Mouse (Mus musculus) limb, embryonic 14.5 days (tissue): ENCODE data around the gene Ttll13. TPM values are rescaled to one million over a fixed set of nuclear protein-coding genes. Genes with fewer than 3 reads are reported as not detected.

Source experiments
- ATAC-seq: fragments of 200-750 bp; cut with Nextera tagmentation; 2 replicates; pipeline ENCODE4 v1.8.0; 2017; ENCODE audit warnings: low read depth, moderate number of reproducible peaks, moderate TSS enrichment; ENCODE audit not compliant: low FRiP score
- DNase-seq: peaks from one replicate; pipeline ENCODE4 v3.0.0-alpha.2; 2015; ENCODE audit warnings: low spot score
- H3K27ac ChIP-seq: fragments of 300-500 bp; sonication (generic); replicated peaks from 2 replicates; pipeline ENCODE4 v1.5.1; 2014; ENCODE audit warnings: low read depth, mild to moderate bottlenecking, low read length, moderate library complexity, mixed read lengths
- H3K27me3 ChIP-seq: fragments of 300-500 bp; sonication (generic); 2 replicates; pipeline ENCODE4 v1.6.1; 2014; ENCODE audit warnings: low read length, mixed read lengths; ENCODE audit not compliant: control insufficient read depth, insufficient read depth
- H3K36me3 ChIP-seq: fragments of 300-500 bp; sonication (generic); 2 replicates; pipeline ENCODE4 v1.6.1; 2014; ENCODE audit warnings: mild to moderate bottlenecking, low read length, moderate library complexity, mixed read lengths; ENCODE audit not compliant: control insufficient read depth, insufficient read depth
- H3K4me1 ChIP-seq: fragments of 300-500 bp; sonication (generic); 2 replicates; pipeline ENCODE4 v1.6.1; 2014; ENCODE audit warnings: antibody characterized with exemption, low read length, mixed read lengths; ENCODE audit not compliant: control insufficient read depth, insufficient read depth
- H3K4me2 ChIP-seq: fragments of 300-500 bp; sonication (generic); replicated peaks from 2 replicates; pipeline ENCODE4 v1.6.1; 2014; ENCODE audit warnings: low read depth, mild to moderate bottlenecking, low read length, moderate library complexity; ENCODE audit not compliant: severe bottlenecking
- H3K4me3 ChIP-seq: fragments of 300-500 bp; sonication (generic); replicated peaks from 2 replicates; pipeline ENCODE4 v1.5.1; 2014; ENCODE audit warnings: low read length
- H3K9ac ChIP-seq: fragments of 300-500 bp; sonication (generic); 2 replicates; pipeline ENCODE4 v1.6.1; 2014; ENCODE audit warnings: mild to moderate bottlenecking, low read depth, low read length, moderate library complexity; ENCODE audit not compliant: severe bottlenecking
- H3K9me3 ChIP-seq: fragments of 300-500 bp; sonication (generic); 2 replicates; pipeline ENCODE4 v1.6.1; 2016; ENCODE audit warnings: low read length; ENCODE audit not compliant: control insufficient read depth
- POLR2A ChIP-seq: fragments of 200-500 bp; IDR thresholded peaks from 2 replicates; pipeline ENCODE4 v1.8.0; 2012; ENCODE audit warnings: inconsistent platforms, mild to moderate bottlenecking, moderate library complexity, borderline replicate concordance; ENCODE audit not compliant: insufficient read depth, insufficient read length; ENCODE audit errors: extremely low read depth
- WGBS: fragments of 180-500 bp; shearing (Covaris S2); extraction: QIAGEN DNeasy Blood & Tissue Kit; methylation state at CpG from one replicate; pipeline ENCODE4 v1.1.7; 2014; 5-methylcytosine and 5-hydroxymethylcytosine counted together
- polyA plus RNA-seq, 2 experiments: library from polyadenylated mRNA; depleted of rRNA in 1 of 2; stranded (reverse) in 1 of 2; unstranded in 1 of 2; fragments of >200 nt; fragmentation: Nextera tagmentation in 1 of 2; extraction: Ambion mirVana in 1 of 2; gene quantifications; 2 replicates each; pipeline versions ENCODE4 v1.2.1 to v1.2.3; 2012 to 2014

The Ttll13 gene
- polyA plus RNA-seq, 2 experiments: 0.59 to 0.73 TPM

- Histone ChIP-seq H3K4me1 (no peaks in the 10 kb centered on the region), H3K36me3 (peaks cover 59% of the 10 kb centered on the region), H3K4me3 (no peak overlapping the region), H3K27me3 (no peaks in the 10 kb centered on the region), H3K27ac (no peak overlapping the region), H3K9ac (no peak overlapping the region), H3K9me3 (peaks cover 14% of the 10 kb centered on the region; the same call in 1 of the 2 replicates), H3K4me2 (no peak overlapping the region)
- ATAC-seq: no peak
- 97% methylated on average over 4 of the region's 4 CpGs for WGBS
- no peak for TF ChIP-seq POLR2A
- no peak for DNase-seq
These were observed 30.2 kb downstream of the Ttll13 start for GRCm38 (mm10) chr7:80276374-80276773.

- TF ChIP-seq POLR2A: no peak
- Histone ChIP-seq H3K4me2 (no peak overlapping the region), H3K9ac (no peak overlapping the region), H3K36me3 (peaks cover 71% of the 10 kb centered on the region), H3K27me3 (no peaks in the 10 kb centered on the region), H3K4me3 (no peak overlapping the region), H3K27ac (no peak overlapping the region), H3K4me1 (no peaks in the 10 kb centered on the region), H3K9me3 (peaks cover 4% of the 10 kb centered on the region; the same call in 1 of the 2 replicates)
- ATAC-seq (no peak), DNase-seq (no peak)
- WGBS: 80% methylated on average over 9 of the region's 10 CpGs
These were observed 33.9 kb downstream of the Ttll13 start for GRCm38 (mm10) chr7:80280032-80280431.

GRCm38 (mm10) chr7:80280998-80281397, 34.8 kb downstream of the Ttll13 start:
- 91% methylated on average over 2 of the region's 2 CpGs for WGBS
- H3K27ac ChIP-seq: no peak overlapping the region
- no peak for DNase-seq
- no peaks in the 10 kb centered on the region for H3K4me1 ChIP-seq
- TF ChIP-seq POLR2A: no peak
- H3K4me3 ChIP-seq: no peak overlapping the region
- peaks cover 73% of the 10 kb centered on the region for H3K36me3 ChIP-seq
- H3K9ac ChIP-seq: no peak overlapping the region
- no peaks in the 10 kb centered on the region for H3K9me3 ChIP-seq
- ATAC-seq: no peak
- no peaks in the 10 kb centered on the region for H3K27me3 ChIP-seq
- no peak overlapping the region for H3K4me2 ChIP-seq

- no peak for TF ChIP-seq POLR2A
- H3K4me2 ChIP-seq: no peak overlapping the region
- H3K9ac ChIP-seq: no peak overlapping the region
- 84% methylated on average over 3 of the region's 3 CpGs for WGBS
- no peaks in the 10 kb centered on the region for H3K4me1 ChIP-seq
- no peaks in the 10 kb centered on the region for H3K9me3 ChIP-seq
- peaks cover 73% of the 10 kb centered on the region for H3K36me3 ChIP-seq
- ATAC-seq: no peak
- H3K27me3 ChIP-seq: no peaks in the 10 kb centered on the region
- DNase-seq: no peak
- H3K27ac ChIP-seq: no peak overlapping the region
- no peak overlapping the region for H3K4me3 ChIP-seq
These were observed 35.5 kb downstream of the Ttll13 start for GRCm38 (mm10) chr7:80281646-80282045.

- TF ChIP-seq POLR2A: no peak
- DNase-seq: no peak
- no peak overlapping the region for H3K27ac ChIP-seq
- H3K36me3 ChIP-seq: peaks cover 76% of the 10 kb centered on the region
- 86% methylated on average over 3 of the region's 3 CpGs for WGBS
- H3K9ac ChIP-seq: no peak overlapping the region
- H3K4me2 ChIP-seq: no peak overlapping the region
- ATAC-seq: no peak
- no peaks in the 10 kb centered on the region for H3K9me3 ChIP-seq
- H3K27me3 ChIP-seq: no peaks in the 10 kb centered on the region
- no peak overlapping the region for H3K4me3 ChIP-seq
- no peaks in the 10 kb centered on the region for H3K4me1 ChIP-seq
These were observed 37.2 kb downstream of the Ttll13 start for GRCm38 (mm10) chr7:80283226-80283918.
